Mouse (Mus musculus) A20 (cell line): ENCODE measurements around the gene Fdx1l.
"Not testable (repeated sequence)": the region's sequence is repeated elsewhere in the genome, so short reads cannot be mapped to it uniquely, and the experiment has no call there.

Source experiments
- DNase-seq: peaks from one replicate; pipeline ENCODE4 v3.0.0-alpha.2; 2011; ENCODE audit warnings: low read depth, low spot score

The Fdx1l gene

DNA sequence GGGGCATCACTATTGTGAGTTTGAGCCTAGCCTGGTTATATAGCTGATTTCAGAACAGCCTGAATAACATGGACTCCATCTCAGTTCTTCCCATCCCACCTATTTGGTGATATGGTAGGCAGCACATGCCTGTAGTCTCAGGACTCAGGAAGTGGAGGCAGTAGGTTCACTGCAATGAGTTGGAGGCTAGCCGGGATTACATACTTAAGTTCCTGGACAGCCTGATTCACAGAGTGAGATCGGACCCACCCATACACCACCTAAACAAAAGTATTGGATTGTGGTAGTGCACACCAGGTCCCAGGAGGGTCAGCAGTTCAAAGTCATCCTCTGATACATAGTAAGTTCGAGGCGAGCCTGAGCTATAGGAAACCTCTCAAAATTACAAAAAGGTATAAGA, 773 bp downstream of the Fdx1l start:
- no peak for DNase-seq

DNA sequence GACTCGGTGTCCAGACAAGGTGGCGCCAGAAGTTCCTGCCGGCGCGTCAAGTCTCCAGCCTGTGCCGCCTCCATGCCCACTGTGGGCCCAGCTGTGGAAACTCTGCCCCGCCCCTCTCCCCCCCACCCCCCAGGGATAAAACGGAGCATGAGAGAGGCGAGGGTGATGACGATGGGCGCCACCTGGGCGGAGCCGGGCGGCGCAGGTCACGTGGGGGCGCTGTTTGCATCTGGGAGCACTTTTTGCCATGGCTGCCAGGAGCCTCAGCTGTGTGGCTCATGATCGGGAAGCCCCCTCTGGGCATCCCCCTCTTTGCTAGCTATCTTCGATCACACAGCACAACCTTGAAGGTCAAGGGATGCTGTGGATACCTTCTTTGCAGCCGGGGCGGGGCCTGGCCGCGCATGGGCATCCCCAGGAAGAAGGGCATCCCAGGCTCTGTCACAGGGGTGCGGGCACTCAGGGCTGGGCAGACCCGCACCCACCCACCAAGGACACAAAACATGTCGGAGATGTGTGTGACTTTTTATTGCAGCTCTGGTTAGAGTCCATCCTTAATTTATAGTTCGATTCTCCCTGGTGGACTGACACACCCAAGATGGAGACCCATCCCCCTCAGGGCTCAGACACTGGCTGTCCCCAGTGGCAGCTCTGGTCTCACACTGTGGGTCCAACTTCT, 6.3 kb downstream of the Fdx1l start, which contains the start of gene Zglp1:
Gene Zglp1, minus strand, starts transcription at position 88 of the 679 bp plus-strand sequence.
- no peak for DNase-seq

DNA sequence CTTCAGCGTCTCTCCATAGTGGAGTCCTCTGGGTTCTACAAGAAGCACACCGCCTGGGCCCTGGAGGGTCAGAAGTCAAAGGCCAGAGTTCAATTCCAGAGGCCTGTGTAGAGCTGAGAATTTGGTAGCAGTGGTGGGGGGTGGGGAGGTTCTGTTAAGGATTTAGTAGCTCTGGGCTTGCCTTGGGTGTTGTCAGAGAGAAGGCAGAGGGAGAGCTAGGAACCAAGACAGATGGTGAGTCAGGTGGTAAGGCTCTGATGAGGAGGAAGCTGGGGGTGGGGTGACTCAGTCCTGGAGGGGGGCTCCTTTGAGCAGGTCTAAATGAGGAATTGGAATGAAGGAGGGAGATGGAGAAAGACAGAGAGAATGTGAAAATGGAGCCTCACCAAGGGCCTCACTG, 10.5 kb downstream of the Fdx1l start:
- DNase-seq = no peak

DNA sequence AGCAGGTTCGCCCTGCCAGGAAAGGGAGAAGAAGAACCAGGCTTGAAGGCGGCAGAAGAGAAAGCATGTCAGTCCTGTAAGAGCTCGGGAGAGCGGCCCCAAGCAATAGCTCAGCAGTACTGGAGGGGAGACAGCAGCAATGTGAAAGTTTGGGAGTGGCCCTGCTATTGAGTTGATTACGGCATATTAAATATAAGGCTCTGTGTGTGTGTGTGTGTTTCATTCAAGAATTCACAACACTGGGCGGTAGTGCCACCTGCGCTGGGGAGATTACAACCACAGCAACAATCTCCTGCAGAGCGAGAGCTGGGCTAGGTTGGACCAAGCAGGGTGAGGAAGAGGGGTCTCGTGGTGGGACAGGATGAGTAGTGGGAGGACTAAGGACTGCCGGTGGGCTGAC, 21.8 kb downstream of the Fdx1l start:
- no peak for DNase-seq

DNA sequence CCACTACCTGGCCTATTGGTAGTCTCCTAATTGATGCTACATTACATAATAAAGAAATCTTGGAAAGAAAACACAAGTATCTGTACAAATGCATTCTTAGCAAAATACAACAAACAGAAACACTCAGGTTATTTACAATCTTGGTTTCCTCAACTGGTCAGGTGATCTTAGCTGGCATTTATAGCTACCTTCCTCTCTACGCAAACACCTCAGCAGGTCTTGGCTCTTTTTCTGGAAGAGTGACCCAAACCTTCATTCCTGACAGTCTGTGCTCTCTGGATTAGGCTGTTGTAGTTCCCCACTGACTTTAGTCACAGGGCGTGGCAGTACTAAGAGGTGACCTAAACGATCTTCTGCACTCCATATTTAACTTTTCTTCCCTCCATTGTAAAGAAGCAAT, 28.2 kb downstream of the Fdx1l start:
- DNase-seq = no peak

DNA sequence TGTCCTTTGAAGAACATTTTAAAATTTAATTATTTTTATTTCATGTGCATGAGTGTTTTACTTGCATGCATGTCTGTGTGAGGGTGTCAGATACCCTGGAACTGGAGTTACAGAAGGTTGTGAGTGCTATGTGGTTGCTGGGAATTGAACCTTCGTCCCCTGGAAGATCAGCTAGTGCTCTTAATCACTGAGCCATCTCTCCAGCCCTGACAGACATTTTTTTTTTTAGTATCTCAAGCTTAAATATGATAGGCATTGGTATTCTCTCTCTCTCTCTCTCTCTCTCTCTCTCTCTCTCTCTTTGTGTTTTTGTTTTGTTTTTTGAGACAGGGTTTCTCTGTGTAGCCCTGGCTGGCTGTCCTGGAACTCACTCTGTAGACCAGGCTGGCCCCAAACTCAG, 28.6 kb downstream of the Fdx1l start:
- DNase-seq = not testable (repeated sequence)

DNA sequence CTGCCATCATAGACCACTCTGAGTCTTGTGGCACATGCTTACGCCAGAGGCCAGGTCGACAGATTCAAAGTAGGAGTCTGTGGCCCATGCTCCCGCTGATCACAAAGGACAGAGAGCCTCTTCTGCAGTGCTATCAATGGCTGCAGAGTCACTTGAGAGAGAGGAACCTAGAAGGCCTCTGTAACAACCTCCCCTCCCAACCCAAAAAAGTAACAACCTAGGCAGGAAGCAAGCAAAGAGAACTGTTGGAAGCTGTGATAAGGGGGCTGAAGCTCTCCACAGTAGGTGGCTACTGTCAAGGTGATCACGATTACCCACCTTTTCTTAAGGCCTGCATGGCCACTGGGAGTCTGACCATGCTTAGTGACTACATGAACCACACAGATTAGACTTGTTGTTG, 29.9 kb downstream of the Fdx1l start:
- no peak for DNase-seq

DNA sequence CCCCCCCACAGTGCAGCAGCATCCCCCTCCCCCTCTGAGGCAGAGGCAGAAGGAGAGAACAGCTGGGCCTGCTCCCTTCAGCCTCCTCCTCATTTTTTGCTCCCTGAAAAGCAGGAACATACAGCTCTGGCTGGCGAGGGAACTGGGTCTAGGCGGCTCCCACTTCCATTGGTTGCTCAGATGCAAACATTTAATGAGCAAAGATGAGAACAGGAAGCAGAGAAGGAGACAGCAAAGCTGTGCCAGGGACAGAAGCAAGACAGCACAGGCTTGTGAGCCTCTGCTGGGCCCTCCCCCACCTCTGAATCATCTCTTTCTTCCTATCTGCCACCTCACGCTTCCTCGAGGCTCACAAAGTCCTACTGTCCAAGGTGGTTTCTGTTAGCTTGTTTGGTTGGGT, 32.1 kb downstream of the Fdx1l start:
- no peak for DNase-seq

DNA sequence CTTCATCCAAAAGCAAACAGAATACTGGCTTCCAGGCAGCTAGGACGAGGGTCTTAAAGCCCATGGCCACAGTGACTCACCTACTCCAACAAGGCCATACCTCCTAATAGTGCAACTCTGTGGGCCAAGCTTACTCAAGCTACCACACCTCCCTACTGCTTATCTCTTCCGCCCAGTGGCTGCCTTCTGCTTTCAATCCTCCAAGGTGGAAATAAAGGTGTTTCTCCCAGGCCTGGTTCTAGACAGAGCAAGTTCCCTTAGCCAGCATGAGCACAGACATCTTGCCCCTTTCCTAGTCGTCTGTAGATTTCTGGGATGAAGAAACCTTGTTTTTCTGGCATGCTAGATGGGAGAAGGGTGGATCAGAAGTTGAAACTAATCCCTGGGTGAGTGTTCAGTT, 33.6 kb downstream of the Fdx1l start:
- no peak for DNase-seq

DNA sequence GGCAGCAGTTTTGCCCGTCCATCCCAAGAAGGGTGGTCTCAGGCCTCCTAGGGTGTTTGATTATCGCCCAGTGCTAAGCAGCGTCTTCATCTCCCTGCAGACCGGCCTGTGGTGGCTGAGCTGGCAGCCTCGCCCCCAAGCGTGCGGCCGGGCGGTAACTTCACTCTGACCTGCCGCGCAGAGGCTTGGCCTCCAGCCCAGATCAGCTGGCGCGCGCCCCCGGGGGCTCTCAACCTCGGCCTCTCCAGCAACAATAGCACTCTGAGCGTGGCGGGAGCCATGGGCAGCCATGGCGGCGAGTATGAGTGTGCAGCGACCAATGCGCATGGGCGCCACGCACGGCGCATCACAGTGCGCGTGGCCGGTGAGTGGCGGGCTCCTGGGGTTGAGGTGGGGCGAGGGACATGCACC, 35.9 kb downstream of the Fdx1l start:
- no peak for DNase-seq

DNA sequence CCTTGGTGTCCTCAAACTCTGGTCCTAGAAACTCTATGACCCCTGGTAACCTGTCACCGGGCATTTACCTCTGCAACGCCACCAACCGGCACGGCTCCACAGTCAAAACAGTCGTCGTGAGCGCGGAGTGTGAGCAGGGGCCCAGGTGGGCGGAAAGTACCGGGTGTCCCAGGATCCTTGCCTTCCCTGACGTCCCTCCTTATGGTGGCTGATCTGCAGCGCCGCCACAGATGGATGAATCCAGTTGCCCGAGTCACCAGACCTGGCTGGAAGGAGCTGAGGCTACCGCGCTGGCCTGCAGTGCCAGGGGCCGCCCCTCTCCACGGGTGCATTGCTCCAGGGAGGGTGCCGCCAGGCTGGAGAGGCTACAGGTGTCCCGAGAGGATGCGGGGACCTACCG, 36.7 kb downstream of the Fdx1l start:
- no peak for DNase-seq

DNA sequence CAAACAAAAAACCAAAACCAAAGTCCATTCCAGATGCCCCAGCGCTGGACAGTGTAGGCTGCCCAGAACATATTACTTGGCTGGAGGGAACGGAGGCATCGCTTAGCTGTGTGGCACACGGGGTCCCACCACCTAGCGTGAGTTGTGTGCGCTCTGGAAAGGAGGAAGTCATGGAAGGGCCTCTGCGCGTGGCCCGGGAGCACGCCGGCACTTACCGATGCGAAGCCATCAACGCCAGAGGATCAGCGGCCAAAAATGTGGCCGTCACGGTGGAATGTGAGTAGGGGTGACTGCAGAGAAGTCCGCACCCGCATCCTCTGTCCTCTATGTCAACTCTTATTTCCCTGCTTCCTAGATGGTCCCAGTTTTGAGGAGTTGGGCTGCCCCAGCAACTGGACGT, 37.3 kb downstream of the Fdx1l start:
- DNase-seq = no peak

DNA sequence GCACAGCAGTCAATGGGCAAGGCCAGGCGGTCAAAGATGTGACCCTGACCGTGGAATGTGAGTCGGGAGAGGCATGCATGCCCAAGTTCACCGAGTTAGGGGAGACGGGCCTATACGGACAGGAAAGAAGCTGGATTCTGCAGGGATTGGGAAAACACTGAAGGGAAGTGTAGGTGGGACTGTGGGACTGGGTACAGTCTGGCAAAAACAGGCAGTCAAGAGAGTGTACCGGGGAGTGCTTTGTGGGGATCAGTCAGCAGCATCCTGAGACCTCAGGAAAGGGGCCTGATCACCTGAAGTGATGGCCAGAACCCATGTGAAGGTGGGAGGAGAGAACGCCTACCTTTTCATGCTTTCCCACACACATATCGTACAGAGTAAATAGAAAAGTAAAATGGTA, 37.8 kb downstream of the Fdx1l start:
- DNase-seq = no peak

DNA sequence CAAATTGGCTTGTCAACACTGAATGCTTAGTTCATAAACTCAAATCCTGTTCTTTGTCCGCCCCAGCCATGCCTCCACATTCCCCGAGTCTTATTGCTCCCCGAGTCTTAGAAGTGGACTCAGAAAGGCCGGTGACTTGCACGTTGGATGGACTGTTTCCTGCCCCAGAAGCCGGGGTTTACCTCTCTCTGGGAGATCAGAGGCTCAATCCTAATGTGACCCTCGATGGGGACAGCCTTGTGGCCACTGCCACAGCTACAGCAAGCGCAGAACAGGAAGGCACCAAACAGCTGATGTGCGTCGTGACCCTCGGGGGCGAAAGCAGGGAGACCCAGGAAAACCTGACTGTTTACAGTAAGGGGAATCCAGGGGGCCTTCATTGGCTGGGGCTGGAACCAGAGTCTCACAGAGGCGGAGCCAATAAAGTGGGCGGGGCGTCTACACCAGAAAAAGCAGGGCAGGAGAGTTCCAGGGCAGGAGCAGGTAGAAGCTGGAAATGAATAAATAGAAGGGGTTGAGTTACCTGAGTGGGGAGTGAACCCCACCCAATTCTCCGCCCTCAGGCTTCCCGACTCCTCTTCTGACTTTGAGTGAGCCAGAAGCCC, 38.8 kb downstream of the Fdx1l start:
- no peak for DNase-seq

DNA sequence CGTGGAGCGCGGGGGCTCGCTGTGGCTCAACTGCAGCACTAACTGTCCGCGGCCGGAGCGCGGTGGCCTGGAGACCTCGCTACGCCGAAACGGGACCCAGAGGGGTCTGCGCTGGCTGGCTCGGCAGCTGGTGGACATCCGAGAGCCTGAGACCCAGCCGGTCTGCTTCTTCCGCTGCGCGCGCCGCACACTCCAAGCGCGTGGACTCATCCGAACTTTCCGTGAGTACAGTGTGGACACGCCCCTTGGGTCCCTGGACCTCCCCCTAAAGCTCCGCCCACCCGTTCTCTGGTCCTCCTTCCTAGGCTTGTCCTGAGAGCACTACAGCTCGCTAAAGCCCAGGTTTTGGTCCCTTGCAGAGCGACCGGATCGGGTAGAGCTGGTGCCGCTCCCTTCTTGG, 40.3 kb downstream of the Fdx1l start:
- DNase-seq = peak; percentile 87

DNA sequence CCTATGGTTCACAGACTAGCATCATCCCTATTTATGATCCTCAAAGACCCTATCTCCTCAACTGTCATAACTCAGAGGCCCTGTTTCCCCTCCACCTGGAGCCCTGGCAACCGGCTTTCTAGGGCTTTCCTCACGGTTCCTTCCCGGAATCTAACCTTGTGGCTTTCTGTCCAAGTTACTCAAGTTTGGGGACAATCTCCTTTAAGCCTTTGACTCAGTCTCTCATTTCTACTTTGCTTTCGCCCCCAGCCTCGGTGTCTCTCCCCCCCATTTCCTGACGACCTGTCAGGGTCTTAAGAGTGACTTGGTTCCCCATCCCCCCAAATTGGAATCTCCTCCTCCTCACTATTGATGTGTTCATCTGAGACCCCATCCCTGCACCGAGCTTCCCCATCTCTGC, 40.9 kb downstream of the Fdx1l start:
- no peak for DNase-seq

DNA sequence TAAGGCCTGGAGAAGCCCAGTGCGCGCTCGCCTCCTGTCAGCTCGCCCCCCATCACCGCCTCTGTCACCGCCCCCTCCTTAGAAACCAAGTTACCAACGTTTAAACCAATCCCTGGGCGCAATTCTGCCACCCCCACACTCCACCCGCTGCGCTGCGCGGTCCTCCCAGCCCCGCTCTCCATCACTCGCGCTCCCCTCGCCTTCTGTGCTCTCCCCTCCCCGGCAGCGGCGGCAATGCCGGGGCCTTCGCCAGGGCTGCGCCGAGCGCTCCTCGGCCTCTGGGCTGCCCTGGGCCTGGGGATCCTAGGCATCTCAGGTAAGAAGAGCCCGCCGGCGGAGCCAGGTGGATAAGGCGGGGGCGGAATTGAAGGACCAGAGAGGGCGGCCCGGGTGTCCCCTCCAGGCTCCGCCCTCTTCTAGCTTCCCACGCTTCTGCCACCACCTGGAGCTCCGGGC, 41.5 kb downstream of the Fdx1l start, which contains the start of gene Icam5:
Gene Icam5, plus strand, starts transcription at position 178 of the 456 bp plus-strand sequence.
- DNase-seq = peak; percentile 51

DNA sequence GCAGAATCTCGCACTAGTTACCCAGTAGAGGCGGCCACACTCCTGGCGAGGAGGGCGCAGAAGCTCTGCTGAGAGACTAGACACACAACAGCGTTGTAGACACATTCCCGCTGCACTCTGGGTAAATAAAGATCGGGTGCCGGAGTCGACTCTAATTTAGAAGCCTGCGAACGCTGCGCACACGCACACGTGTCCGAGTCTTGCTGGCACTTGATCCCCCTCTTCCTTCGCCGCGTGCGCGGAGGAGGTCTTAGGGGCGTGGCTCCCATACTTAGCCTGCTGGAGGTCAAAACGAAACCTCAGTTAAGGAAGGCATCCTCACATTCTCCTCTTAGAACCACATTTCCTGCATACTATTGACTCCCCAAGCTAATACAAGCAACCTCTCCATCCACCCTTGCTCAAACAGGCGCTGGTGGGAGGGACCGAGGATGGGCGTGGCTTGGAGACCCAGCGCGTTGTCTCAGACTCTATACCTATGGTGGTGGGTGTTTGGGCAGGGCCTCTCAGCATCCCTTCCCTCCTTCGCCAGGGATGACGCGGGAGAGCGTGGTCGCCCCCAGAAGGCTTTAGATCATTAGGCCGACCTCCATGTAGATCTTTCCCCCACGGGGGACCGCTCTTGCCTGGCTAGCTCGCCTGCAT, 42.0 kb downstream of the Fdx1l start:
- DNase-seq = peak; percentile 77

DNA sequence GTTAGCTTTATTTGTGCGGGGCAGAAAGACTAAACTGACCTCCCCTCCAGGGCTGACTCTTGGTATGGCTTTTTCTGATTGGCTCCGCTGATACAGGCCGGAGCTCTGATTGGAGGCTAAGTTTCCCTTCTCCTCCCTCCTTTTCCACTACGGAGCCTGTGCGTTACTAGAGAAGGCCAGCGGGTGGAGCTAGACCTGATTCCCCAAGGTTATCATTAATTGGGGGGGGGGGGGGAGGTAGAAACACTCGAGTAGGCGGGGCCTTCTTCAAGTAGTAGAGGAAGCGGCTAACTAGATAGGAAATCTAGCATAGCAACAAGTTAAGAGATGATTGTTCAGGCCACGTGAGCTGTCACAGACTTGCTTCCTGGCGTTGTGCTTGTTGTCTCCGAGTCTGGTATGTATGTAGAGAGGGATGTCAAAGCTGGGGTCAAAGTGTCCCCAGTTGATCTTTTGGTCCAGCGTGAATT, 42.6 kb downstream of the Fdx1l start:
- peak; percentile 90 for DNase-seq

DNA sequence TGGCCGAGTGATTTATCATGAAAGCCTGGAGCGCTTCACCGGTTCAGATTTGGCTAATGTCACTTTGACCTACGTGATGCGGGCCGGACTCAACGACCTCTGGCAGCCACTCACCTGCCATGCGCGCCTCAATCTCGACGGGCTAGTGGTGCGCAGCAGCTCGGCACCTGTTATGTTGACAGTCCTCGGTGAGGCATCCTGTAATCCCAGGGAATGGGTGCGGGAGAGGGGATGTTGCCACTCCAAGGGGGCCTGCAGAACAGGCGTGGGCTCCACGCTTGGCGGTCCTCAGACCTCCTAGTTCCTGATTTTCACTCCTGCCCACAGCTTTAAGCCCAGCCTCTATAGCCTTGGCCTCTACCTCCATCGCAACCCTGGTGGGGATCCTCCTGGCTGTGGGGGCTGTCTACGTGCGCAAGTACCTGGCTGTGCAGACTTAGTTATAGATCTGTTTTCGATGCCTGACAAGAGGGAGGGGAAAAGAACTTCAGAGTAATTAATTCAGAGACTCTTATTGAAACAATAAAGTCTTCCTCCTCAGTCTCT, 43.3 kb downstream of the Fdx1l start:
- no peak for DNase-seq

DNA sequence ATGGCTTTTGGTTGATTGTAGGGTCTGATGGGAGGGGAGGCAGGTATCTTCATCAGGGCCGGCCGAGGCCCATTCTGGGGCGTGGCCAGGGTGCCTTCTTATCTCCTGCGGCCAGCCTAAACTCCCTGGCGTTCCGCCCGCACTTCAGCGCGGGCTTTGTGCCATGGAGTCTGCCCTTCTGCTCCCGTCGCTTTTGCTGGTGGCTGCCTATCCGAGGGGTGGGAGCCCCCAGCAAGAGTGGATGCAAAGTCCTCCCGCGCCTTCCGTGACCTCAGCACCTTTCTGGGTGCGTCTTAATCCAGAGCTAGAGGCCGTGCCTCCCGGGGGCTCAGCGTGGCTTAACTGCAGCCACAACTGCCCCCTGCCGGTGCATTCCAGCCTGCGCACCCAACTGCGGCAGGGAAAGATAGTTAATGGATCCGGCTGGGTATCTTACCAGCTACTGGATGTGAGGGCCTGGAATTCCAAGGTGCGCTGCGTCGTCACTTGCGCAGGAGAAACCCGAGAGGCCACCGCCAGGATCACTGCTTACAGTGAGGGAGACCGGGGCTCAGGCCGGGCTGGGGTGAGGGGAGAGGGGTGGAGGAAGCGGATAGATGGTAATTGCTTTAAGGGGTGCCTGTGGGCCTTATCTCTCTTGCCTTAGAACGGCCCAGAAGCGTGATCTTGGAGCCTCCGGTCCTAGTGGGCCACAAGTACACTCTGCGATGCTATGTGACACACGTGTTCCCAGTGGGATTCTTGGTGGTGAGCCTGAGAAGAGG, 43.9 kb downstream of the Fdx1l start, which contains the start of gene Icam4:
Gene Icam4, plus strand, starts transcription at position 83 of the 764 bp plus-strand sequence.
- DNase-seq = peak; percentile 67
